Mouse (Mus musculus) hindbrain, embryonic 16.5 days (tissue): ENCODE measurements around the gene Rdh8. TPM values are rescaled to one million over a fixed set of nuclear protein-coding genes. Genes with fewer than 3 reads are reported as not detected.
"Not testable (repeated sequence)": the region's sequence is repeated elsewhere in the genome, so short reads cannot be mapped to it uniquely, and the experiment has no call there.

Source experiments
- ATAC-seq: fragments of 200-750 bp; cut with Nextera tagmentation; 2 replicates; pipeline ENCODE4 v1.8.0; 2017; ENCODE audit warnings: moderate TSS enrichment, moderate library complexity
- H3K27ac ChIP-seq: fragments of 300-500 bp; sonication (generic); 2 replicates; pipeline ENCODE4 v1.5.1; 2014; ENCODE audit warnings: low read depth, mild to moderate bottlenecking, control low read depth, low read length, moderate library complexity
- H3K27me3 ChIP-seq: fragments of 300-500 bp; sonication (generic); replicated peaks from 2 replicates; pipeline ENCODE4 v1.6.1; 2014; ENCODE audit warnings: low read length; ENCODE audit not compliant: control insufficient read depth, insufficient read depth
- H3K36me3 ChIP-seq: fragments of 300-500 bp; sonication (generic); 2 replicates; pipeline ENCODE4 v1.6.1; 2014; ENCODE audit warnings: mild to moderate bottlenecking, low read length, moderate library complexity, mixed read lengths; ENCODE audit not compliant: control insufficient read depth, insufficient read depth
- H3K4me1 ChIP-seq: fragments of 300-500 bp; sonication (generic); 2 replicates; pipeline ENCODE4 v1.6.1; 2014; ENCODE audit warnings: low read depth, low read length; ENCODE audit not compliant: control insufficient read depth, insufficient read depth
- H3K4me2 ChIP-seq: fragments of 300-500 bp; sonication (generic); 2 replicates; pipeline ENCODE4 v1.6.1; 2014; ENCODE audit warnings: mild to moderate bottlenecking, low read length, control low read depth, moderate library complexity
- H3K4me3 ChIP-seq: fragments of 300-500 bp; sonication (generic); 2 replicates; pipeline ENCODE4 v1.5.1; 2014; ENCODE audit warnings: mild to moderate bottlenecking, low read length, control low read depth, moderate library complexity
- H3K9ac ChIP-seq: fragments of 300-500 bp; sonication (generic); 2 replicates; pipeline ENCODE4 v1.6.1; 2014; ENCODE audit warnings: low read depth, mild to moderate bottlenecking, control low read depth, low read length, moderate library complexity
- H3K9me3 ChIP-seq: fragments of 300-500 bp; sonication (generic); 2 replicates; pipeline ENCODE4 v1.6.1; 2014; ENCODE audit warnings: mild to moderate bottlenecking, low read length, moderate library complexity; ENCODE audit not compliant: control insufficient read depth
- WGBS: fragments of 180-500 bp; shearing (Covaris S2); extraction: QIAGEN DNeasy Blood & Tissue Kit; methylation state at CpG from one replicate; pipeline ENCODE4 v1.1.7; 2014; 5-methylcytosine and 5-hydroxymethylcytosine counted together
- polyA plus RNA-seq: library from polyadenylated mRNA; unstranded; fragments of >200 nt; fragmentation: Nextera tagmentation; extraction: Ambion mirVana; gene quantifications from 2 replicates; pipeline ENCODE4 v1.2.1, GENCODE M21; 2015

The Rdh8 gene
- polyA plus RNA-seq, 1 experiment from 2014 or later, result not detected

DNA sequence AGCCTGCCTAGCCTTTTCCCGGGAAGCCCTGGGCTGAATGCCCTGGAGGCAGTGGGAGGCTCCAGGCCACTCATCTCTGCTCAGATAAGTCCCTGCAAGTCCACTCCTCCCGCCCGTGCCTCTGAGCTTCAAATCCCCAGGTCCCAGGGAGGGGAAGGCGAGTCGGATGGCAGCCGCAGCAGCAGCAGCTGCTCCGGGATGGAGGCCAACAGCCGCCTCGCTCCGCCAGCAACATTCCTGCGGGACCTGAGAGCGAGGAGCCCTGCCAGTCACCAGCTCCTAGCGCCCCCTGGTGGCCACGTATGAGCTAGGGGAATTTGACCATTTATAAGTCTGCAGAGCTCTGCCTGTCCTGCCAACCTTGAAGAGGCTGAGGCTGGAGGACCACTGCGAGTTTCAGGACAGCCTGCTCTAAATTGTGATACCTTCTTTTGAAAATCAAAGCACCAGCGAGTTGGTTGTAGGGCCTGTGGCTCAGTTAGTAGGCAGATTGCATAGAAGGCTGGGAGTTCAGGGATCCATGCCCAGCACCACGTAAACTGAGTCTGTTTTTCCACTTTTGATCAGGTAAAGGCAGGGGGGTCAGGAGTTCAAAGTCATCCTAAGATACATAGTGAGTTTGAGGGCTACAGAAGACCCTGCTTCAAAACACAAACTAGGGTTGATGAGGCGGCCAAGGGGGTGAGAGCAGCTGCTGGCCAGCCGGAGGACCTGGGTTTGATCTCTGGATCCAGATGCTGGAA, 12.8 kb downstream of the Rdh8 start:
- H3K4me1 ChIP-seq, result peaks cover 8% of the 10 kb centered on the region
- H3K27ac ChIP-seq, result no peak overlapping the region; the same call in 1 of the 2 replicates
- peak; percentile 92 for ATAC-seq
- no peaks in the 10 kb centered on the region for H3K9me3 ChIP-seq
- no peak overlapping the region; the same call in 1 of the 2 replicates for H3K4me3 ChIP-seq
- peak overlapping the region; percentile 52 for H3K9ac ChIP-seq
- H3K4me2 ChIP-seq, result peak overlapping the region; percentile 48
- H3K27me3 ChIP-seq, result no peaks in the 10 kb centered on the region
- 16% methylated on average over 19 of the region's 19 CpGs for WGBS
- H3K36me3 ChIP-seq, result no peaks in the 10 kb centered on the region

DNA sequence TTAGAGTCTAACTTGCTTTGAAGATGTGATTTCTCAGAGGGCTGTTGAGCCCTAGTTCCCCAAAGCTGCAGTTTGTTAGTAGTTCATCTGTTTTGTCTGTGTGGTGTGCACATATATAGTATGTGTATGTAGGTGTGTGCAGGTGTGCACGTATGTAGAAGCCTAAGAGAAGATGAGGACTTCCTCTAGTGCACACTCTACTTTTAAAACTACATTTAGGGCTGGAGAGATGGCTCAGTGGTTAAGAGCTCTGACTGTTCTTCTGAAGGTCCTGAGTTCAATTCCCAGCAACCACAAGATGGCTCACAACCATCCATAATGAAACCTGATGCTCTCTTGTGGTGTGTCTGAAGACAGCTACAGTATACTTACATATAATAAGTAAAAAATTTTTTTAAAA, 16.6 kb downstream of the Rdh8 start:
- Histone ChIP-seq H3K4me1 (peaks cover 8% of the 10 kb centered on the region), H3K4me2 (no peak overlapping the region), H3K27me3 (no peaks in the 10 kb centered on the region), H3K9me3 (no peaks in the 10 kb centered on the region), H3K9ac (no peak overlapping the region), H3K36me3 (no peaks in the 10 kb centered on the region), H3K4me3 (no peak overlapping the region), H3K27ac (no peak overlapping the region)
- ATAC-seq, result no peak
- WGBS, result 79% methylated on average over 1 of the region's 1 CpGs

DNA sequence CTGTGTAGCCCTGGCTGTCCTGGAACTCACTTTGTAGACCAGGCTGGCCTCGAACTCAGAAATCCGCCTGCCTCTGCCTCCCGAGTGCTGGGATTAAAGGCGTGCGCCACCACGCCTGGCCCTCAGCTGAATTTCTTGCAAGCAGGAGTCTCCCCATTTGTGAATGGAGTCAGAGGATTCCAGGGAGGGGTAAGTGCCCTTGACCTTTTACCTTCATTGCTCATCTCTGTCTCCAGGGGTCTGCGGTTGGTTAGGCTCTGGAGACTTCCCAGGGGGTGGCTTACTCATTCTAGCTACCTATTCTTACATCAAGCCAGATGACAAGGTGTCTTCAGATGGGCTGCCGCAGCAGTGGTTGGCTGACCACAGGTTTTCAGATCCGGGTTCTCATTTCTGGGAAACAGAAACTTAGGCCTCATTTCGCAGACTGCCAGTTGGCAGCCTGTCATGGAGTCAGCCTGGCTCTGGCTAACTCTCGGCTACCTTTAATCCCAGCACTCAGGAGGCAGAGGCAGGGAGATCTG, 17.2 kb downstream of the Rdh8 start:
- not testable (repeated sequence) for H3K9ac ChIP-seq, H3K27ac ChIP-seq, H3K4me3 ChIP-seq, H3K27me3 ChIP-seq, ATAC-seq, H3K9me3 ChIP-seq, H3K4me2 ChIP-seq, H3K4me1 ChIP-seq, H3K36me3 ChIP-seq
- 87% methylated on average over 9 of the region's 11 CpGs for WGBS

DNA sequence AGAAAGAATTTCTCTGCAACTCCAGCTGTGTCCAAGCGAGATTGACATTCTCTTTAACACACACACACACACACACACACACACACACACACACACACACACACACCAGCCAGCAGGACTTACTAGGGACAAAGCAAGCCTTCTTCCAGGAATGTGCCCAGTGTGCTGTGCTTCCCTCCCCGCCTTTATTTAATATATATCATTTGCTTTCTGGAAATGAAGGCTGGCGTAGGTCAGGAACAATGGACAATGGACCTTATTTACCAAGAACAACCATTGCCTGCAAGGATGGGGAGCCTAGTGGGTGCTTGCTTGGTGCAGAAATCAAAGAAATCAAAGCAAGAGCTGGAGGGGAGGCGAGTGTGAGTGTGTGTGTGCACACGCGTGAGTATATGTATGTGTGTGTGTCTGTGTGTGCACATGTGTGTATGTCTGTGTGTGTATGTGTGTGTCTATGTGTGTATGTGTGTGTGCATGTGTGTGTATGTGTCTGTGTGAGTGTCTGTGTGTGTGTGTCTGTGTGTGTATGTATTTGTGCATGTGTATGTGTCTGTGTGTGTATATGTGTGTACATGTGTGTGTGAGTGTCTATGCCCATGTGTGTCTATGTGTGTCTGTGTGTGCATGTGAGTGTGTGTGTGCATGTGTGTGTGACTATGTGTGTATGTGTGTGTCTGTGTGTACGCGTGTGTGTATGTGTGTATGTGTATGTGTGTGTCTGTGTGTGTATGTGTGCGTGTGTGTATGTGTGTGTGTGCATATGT, 19.1 kb downstream of the Rdh8 start:
- Histone ChIP-seq H3K27ac (no peak overlapping the region), H3K9me3 (no peaks in the 10 kb centered on the region), H3K9ac (no peak overlapping the region), H3K4me2 (no peak overlapping the region), H3K36me3 (no peaks in the 10 kb centered on the region), H3K4me3 (no peak overlapping the region), H3K4me1 (no peaks in the 10 kb centered on the region), H3K27me3 (no peaks in the 10 kb centered on the region)
- no peak for ATAC-seq
- WGBS, result 78% methylated on average over 9 of the region's 9 CpGs

DNA sequence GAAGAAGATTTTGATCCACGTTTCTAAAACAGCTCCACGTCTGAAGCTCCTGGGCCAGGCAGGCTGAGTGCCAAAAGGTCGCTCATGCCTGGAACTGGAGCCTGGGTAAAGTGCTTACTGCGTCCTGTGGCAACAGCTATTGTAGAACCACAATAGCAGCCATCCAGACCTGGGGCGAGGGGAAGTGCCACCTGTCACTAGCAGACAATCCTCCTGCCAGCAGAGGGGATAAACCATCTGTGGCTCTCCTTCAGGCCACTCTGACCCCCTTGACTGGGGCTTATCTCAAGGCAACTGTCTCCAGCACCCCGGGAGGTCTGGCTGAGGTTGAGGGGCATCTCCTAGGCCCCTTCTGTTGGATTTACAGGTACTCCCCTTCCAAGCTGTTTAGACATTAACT, 20.6 kb downstream of the Rdh8 start:
- WGBS, result 48% methylated on average over 6 of the region's 6 CpGs
- Histone ChIP-seq H3K4me2 (no peak overlapping the region), H3K9ac (no peak overlapping the region), H3K36me3 (no peaks in the 10 kb centered on the region), H3K4me3 (no peak overlapping the region), H3K9me3 (no peaks in the 10 kb centered on the region), H3K4me1 (no peaks in the 10 kb centered on the region), H3K27me3 (no peaks in the 10 kb centered on the region), H3K27ac (no peak overlapping the region)
- ATAC-seq, result no peak

DNA sequence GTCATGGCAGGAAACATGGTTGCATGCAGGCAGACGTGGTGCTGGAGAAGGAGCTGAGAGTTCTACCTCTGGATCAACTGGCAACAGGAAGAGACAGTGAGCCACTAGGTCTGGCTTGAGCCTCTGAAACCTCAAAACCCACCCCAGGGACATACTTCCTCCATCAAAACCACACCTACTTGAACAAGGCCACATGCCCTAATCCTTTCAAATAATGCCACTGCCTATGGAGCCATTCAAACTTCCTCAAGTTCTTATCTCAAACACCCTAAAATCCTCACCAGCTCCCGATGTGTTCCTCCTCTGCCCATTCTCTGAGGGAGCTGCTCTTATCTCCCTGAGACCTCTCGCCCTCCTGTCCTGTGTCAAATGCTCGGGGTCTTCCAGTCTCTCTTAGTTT, 23.9 kb downstream of the Rdh8 start:
- Histone ChIP-seq H3K36me3 (no peaks in the 10 kb centered on the region), H3K4me3 (no peak overlapping the region), H3K27me3 (no peaks in the 10 kb centered on the region), H3K9me3 (no peaks in the 10 kb centered on the region), H3K9ac (no peak overlapping the region), H3K27ac (no peak overlapping the region), H3K4me1 (no peaks in the 10 kb centered on the region), H3K4me2 (no peak overlapping the region)
- no peak for ATAC-seq
- WGBS, result 76% methylated on average over 4 of the region's 4 CpGs

DNA sequence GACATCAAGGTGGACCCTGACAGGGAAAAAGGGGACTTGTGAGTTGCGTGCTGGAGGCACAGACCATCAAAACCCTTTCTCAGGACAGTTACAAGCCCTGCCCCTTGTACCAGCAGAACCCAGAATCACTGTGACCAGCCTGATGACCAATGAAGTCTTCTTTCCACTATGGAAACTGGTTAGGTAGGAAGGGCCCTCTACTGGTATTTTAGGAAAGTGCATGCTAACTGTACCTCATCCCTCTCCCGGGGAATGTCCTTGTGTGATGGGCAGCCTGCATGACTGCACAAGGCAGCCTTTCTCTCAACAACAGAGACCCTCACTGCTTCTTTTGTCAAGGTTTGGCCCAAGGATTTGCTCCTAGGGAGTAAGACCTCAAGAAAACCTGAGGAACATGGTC, 24.4 kb downstream of the Rdh8 start:
- Histone ChIP-seq H3K36me3 (no peaks in the 10 kb centered on the region), H3K27ac (no peak overlapping the region), H3K4me1 (no peaks in the 10 kb centered on the region), H3K9ac (no peak overlapping the region), H3K4me3 (no peak overlapping the region), H3K27me3 (no peaks in the 10 kb centered on the region), H3K4me2 (no peak overlapping the region), H3K9me3 (no peaks in the 10 kb centered on the region)
- 0 out of 2 replicates have a peak, but pooled peaks have one; percentile 27 for ATAC-seq
- 13% methylated on average over 2 of the region's 2 CpGs for WGBS

DNA sequence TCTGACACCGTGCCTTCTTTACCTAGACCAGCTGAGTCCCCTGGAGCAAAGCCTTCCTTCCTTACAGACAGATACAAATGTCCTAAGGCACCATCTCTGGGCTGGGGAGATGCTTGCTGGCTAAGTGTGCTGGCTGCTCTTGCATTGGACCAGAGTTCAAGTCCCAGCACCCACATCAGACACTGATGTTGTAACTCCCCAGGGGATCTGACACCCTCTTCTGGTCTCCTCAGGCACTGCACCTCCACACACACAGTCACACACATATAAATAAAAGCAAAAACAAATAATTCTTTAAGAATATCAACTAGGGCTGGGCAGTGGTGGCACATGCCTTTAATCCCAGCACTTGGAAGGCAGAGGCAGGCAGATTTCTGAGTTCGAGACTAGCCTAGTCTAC, 31.9 kb downstream of the Rdh8 start:
- H3K4me1 ChIP-seq, result no peaks in the 10 kb centered on the region
- H3K4me3 ChIP-seq, result no peak overlapping the region
- no peak overlapping the region for H3K27ac ChIP-seq
- no peaks in the 10 kb centered on the region for H3K27me3 ChIP-seq
- 90% methylated on average over 2 of the region's 2 CpGs for WGBS
- ATAC-seq, result no peak
- no peak overlapping the region for H3K4me2 ChIP-seq
- H3K36me3 ChIP-seq, result no peaks in the 10 kb centered on the region
- no peak overlapping the region for H3K9ac ChIP-seq
- no peaks in the 10 kb centered on the region for H3K9me3 ChIP-seq

DNA sequence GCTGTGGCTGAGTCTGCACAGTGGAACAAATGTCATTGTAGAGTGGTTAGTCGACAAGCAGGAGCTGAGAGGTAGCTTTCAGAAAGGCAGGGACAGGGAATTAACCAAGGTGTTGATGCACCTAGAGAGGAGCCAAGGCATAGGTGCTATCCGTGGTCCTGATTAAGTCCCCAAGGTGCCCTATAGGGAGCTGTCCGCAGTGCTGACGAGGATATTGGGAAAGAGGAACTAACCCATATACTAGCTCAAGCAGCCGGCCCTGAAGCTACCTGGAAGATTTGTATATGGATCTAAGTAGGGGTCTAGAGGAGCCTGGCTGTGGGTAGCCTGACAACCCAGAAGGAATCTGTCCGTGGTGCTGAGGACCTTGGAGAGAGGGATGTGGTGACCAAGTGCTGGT, 38.8 kb downstream of the Rdh8 start:
- no peak for ATAC-seq
- no peak overlapping the region for H3K27ac ChIP-seq
- H3K4me1 ChIP-seq, result no peaks in the 10 kb centered on the region
- 8% methylated on average over 6 of the region's 6 CpGs for WGBS
- H3K27me3 ChIP-seq, result no peaks in the 10 kb centered on the region
- H3K4me3 ChIP-seq, result no peak overlapping the region
- H3K4me2 ChIP-seq, result no peak overlapping the region
- no peaks in the 10 kb centered on the region for H3K9me3 ChIP-seq
- no peak overlapping the region for H3K9ac ChIP-seq
- H3K36me3 ChIP-seq, result no peaks in the 10 kb centered on the region
